Mouse (Mus musculus) granulocyte monocyte progenitor cell, adult 5-6 weeks (primary cell): ENCODE measurements around the gene Tex22. TPM values are rescaled to one million over a fixed set of nuclear protein-coding genes. Genes with fewer than 3 reads are reported as not detected.

Experiments
- ATAC-seq: replicated peaks from 2 replicates; pipeline ENCODE4 v1.8.0; 2016; ENCODE audit warnings: mild to moderate bottlenecking, moderate TSS enrichment, inconsistent platforms; ENCODE audit not compliant: poor library complexity, severe bottlenecking
- total RNA-seq, 2 experiments: library from RNA; stranded (forward) in 1 of 2; stranded (reverse) in 1 of 2; fragments of 200-712, 200-1000 nt in 1 of 2; fragments of >200 nt in 1 of 2; fragmentation: Nextera tagmentation in 1 of 2; gene quantifications; 2 replicates each; pipeline ENCODE4 v1.2.3; 2014 to 2017

Gene Tex22
- total RNA-seq, 2 experiments from 2014 or later = not detected

DNA sequence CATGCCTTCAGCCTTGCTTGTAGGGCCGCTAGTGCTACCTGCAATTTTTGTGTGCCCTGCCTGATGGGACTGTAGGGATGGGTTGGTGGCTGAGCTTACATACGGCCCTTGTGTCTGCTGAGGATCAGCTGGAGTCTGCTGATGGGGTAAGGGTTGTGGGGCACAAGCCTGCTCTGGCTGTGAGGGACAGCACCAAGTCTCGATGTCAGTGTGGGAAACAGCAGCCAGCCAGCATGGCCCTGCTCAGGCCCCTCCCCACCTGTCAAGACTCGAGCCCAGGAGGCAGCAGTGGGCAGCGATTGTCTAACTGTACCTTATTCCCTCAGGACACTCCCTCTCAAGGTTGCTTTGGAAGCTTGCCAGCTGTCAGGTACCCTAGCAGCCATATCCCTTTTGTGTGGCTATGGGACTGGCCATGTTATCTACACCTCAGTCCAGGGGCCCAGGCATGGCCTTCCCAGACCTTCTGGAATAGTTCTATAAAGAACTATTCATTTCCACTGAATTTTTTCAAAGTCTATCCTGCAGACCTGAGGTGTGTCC, 59.6 kb downstream of the Tex22 start:
- no peak for ATAC-seq

DNA sequence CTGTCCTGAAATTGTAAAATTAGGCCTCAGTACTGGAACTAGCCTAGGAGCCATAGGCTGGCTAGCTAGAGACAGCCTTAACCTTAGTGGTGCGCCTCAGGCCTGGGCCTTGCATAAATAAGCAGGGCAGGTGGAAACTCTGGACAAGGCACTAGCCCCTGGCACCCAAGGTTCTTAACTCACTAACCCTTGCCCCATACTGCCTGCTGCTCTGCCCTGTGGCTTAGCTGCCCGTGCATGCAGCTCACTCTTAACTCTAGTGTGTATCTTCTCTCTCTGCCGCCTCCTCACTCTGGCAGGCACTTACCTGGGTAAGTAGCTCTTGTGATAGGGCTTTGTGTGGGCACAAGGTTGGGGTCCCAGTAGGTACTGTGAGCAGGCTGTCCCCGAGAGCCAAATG, 60.2 kb downstream of the Tex22 start:
- no peak for ATAC-seq

DNA sequence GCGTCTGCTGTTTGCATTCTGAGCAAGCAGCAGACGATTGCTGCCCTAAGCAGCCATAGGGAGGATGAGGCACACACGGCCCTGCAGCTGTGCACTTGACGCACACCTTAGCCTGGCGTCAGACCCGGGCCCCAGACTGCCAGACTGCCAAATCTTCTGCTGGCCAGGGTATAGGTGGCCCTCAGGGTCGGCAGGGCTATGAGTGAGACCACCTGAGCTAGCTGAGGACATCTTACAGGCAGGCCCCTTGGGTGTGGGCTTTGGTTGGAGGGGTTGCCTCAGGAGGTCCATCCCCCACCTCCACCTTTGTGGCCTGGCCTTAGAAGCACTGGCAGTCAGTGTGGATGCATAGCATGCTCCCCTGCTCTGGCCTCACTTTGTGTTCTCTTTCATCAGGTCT, 61.1 kb downstream of the Tex22 start:
- ATAC-seq = no peak

DNA sequence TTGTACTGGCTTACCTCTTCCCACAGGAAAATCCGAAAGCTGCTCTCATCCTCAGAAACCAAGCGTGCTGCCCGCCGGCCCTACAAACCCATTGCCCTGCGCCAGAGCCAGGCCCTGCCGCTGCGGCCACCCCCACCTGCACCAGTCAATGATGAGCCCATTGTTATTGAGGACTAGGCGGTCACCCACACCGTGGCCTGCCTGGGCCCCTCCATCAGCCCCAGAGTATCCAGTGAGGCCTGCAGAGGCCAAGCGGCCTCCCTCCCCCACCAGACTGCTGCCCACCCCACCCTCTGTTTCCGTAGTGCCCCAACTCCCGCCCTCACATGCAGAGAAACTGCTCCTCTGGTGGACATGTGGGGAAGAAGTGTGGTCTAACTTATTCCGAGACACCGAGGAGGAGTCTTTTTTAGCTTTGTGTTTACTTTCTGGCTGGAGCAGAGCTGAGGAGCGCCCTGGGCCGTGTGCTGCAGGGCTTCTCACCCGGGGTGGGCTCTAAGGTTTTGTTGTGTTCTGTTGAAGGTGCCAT, 62.3 kb downstream of the Tex22 start:
- ATAC-seq = no peak

DNA sequence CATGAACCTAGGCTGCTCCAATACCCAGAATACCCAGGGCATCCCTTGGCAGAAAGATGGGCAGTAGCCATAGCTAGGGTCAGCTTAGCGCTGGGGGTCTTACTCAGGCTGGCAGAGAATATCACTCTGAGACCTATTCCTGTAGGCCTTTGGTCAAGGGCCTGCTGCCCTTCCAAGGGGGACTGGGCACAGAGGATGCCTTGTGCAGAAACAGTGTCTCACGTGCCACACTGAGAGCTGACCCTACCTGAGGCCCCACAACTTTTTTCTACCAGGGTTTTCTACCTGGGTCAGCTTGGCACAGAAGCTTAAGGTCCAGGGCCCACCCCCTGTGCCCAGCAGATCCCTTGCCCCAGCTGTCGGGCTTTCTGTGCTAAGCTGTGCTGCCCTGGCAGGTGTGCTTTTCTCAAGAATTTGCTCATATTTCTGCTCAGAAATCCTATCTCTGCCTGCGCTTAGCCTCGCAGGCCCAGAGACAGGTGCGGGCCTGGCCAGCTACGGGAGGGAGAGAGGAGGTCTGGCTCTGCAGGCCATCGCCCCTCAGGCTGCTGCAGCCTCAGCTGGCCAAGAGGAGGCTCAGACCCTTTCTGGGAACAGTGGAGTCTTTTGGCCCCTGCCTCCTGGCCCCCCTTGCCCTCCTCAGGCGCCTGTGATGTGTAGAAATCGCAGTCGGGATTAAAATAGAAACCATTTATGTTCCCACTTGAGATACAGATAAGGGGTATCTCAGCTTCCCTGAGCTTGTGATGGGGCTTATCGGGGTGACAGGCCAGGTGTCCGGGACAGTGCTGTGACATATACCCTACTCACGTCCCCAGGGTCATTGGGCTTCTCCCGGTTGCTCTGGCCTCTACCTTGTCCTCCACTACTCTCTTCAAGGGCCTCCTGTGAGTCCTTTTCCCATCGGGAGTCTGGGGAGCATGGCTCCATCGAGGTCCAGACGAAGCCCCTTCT, 63.2 kb downstream of the Tex22 start:
- ATAC-seq = no peak

DNA sequence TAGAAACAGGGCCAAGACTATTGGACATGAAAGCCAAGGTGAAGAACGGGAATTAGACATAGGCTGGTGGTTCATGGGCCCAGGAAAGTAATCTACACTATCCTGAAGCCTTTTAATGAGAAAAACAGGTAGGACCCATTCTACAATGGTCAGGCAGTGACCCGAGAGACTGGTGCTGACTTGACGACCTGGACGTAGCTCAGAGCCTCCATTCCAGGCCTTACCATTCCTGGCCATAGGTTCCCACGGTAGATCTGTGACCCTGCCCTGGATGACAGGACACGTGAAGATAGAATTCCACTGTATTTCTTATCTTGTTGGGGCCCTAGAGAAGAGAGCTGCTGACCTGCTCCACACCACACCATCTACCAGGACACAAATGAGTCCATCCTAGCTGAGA, 64.0 kb downstream of the Tex22 start:
- no peak for ATAC-seq

Other genes with a start within 250 kb of the Tex22 start
- gene Cdca4, start 245.1 kb upstream of the Tex22 start, total RNA-seq (2014; fragmentation: Nextera tagmentation) = 65.6 and 66.5 TPM in 2 replicates
- gene Cdca4, start 245.1 kb upstream of the Tex22 start, total RNA-seq (2017) = 61.9 and 64.3 TPM in 2 replicates
- 10.4 and 20.5 TPM in 2 replicates for gene Gpr132, start 206.3 kb upstream of the Tex22 start, total RNA-seq (2014; fragmentation: Nextera tagmentation)
- 5.8 and 6.2 TPM in 2 replicates for gene Gpr132, start 206.3 kb upstream of the Tex22 start, total RNA-seq (2017)
- 0.95 and 1.0 TPM in 2 replicates for gene Jag2, start 144.7 kb upstream of the Tex22 start, total RNA-seq (2014; fragmentation: Nextera tagmentation)
- 0.22 and 1.4 TPM in 2 replicates for gene Jag2, start 144.7 kb upstream of the Tex22 start, total RNA-seq (2017)
- gene Nudt14, start 132.4 kb upstream of the Tex22 start, total RNA-seq (2014; fragmentation: Nextera tagmentation) = 15.9 and 33.3 TPM in 2 replicates
- gene Nudt14, start 132.4 kb upstream of the Tex22 start, total RNA-seq (2017) = 16.6 and 25.4 TPM in 2 replicates
- gene Btbd6, start 98.0 kb upstream of the Tex22 start, total RNA-seq (2014; fragmentation: Nextera tagmentation) = 2.4 and 10.5 TPM in 2 replicates
- 3.3 and 6.8 TPM in 2 replicates for gene Btbd6, start 98.0 kb upstream of the Tex22 start, total RNA-seq (2017)
- 38.7 and 42.6 TPM in 2 replicates for gene Brf1, start 73.8 kb upstream of the Tex22 start, total RNA-seq (2014; fragmentation: Nextera tagmentation)
- 28.1 and 41.3 TPM in 2 replicates for gene Brf1, start 73.8 kb upstream of the Tex22 start, total RNA-seq (2017)
- gene Pacs2, start 60.0 kb upstream of the Tex22 start, total RNA-seq (2014; fragmentation: Nextera tagmentation) = 23.7 and 28.5 TPM in 2 replicates
- gene Pacs2, start 60.0 kb upstream of the Tex22 start, total RNA-seq (2017) = 6.9 and 8.8 TPM in 2 replicates
- 73.6 and 85.1 TPM in 2 replicates for gene Mta1, start 23.8 kb downstream of the Tex22 start, total RNA-seq (2014; fragmentation: Nextera tagmentation)
- gene Mta1, start 23.8 kb downstream of the Tex22 start, total RNA-seq (2017) = 21.0 and 27.6 TPM in 2 replicates
- not detected in 2 replicates for gene Crip2, start 65.7 kb downstream of the Tex22 start, total RNA-seq (2014; fragmentation: Nextera tagmentation)
- gene Crip2, start 65.7 kb downstream of the Tex22 start, total RNA-seq (2017) = 0.46 TPM in 1 of 2 replicates, not detected in the other
- 161 and 242 TPM in 2 replicates for gene Crip1, start 71.8 kb downstream of the Tex22 start, total RNA-seq (2014; fragmentation: Nextera tagmentation)
- 84.6 and 103 TPM in 2 replicates for gene Crip1, start 71.8 kb downstream of the Tex22 start, total RNA-seq (2017)
- 6.5 and 11.1 TPM in 2 replicates for gene Tedc1, start 81.9 kb downstream of the Tex22 start, total RNA-seq (2014; fragmentation: Nextera tagmentation)
- 6.1 and 22.6 TPM in 2 replicates for gene Tedc1, start 81.9 kb downstream of the Tex22 start, total RNA-seq (2017)
- gene Tmem121, start 111.4 kb downstream of the Tex22 start, total RNA-seq (2014; fragmentation: Nextera tagmentation) = 0.17 TPM in 1 of 2 replicates, not detected in the other
- gene Tmem121, start 111.4 kb downstream of the Tex22 start, total RNA-seq (2017) = not detected in 2 replicates